Mouse (Mus musculus) lung, adult 2 months (tissue): ENCODE data around the gene Onecut3. TPM values are rescaled to one million over a fixed set of nuclear protein-coding genes. Genes with fewer than 3 reads are reported as not detected.
A peak's percentile ranks its signal among the peaks of the same experiment; 100 is the strongest.

Experiments used
- DNase-seq: peaks from one replicate; pipeline ENCODE4 v3.0.0; 2022
- H3K4me1 ChIP-seq: fragments of 200-500 bp; 2 replicates; pipeline ENCODE4 v1.6.1; 2011; ENCODE audit warnings: low read length; ENCODE audit not compliant: control insufficient read depth, insufficient read depth
- H3K4me3 ChIP-seq: fragments of 200-500 bp; replicated peaks from 2 replicates; pipeline ENCODE3; 2011; ENCODE audit warnings: low read depth, mild to moderate bottlenecking, control low read depth, low read length; ENCODE audit errors: extremely low read depth
- CTCF ChIP-seq: fragments of 200-500 bp; IDR thresholded peaks from 2 replicates; pipeline ENCODE4 v1.5.1; 2011; ENCODE audit warnings: mild to moderate bottlenecking, low read length, control low read depth; ENCODE audit not compliant: insufficient read depth
- POLR2A ChIP-seq: fragments of 200-500 bp; IDR thresholded peaks from 2 replicates; pipeline ENCODE4 v1.6.1; 2011; ENCODE audit warnings: low read depth, mild to moderate bottlenecking, control low read depth, low read length, borderline replicate concordance; ENCODE audit errors: extremely low read depth
- WGBS: fragments of 180-500 bp; shearing (Covaris S2); methylation state at CpG from one replicate; pipeline ENCODE4 v1.1.7; 2018; 5-methylcytosine and 5-hydroxymethylcytosine counted together
- polyA plus RNA-seq: library from polyadenylated mRNA; depleted of rRNA; stranded (reverse); fragments of >200 nt; gene quantifications from 2 replicates; pipeline ENCODE4 v1.2.3, GENCODE M21; 2012; rRNA removed

Onecut3 gene
- polyA plus RNA-seq, 1 experiment: not detected

GRCm38 (mm10) chr10:80560621-80561020 is 66.0 kb downstream of the Onecut3 start:
- Histone ChIP-seq H3K4me3 (peak overlapping the region; percentile 85), H3K4me1 (peaks cover 29% of the 10 kb centered on the region)
- no peak for DNase-seq
- TF ChIP-seq POLR2A (no peak), CTCF (no peak)
- under 1% methylated on average over 13 of the region's 13 CpGs for WGBS

- H3K4me1 ChIP-seq: peaks cover 29% of the 10 kb centered on the region
- under 1% methylated on average over 72 of the region's 72 CpGs for WGBS
- peak; percentile 92 for DNase-seq
- peak within 1 kb of the TSS; percentile 85 for H3K4me3 ChIP-seq
- TF ChIP-seq CTCF: peak; percentile 68
- TF ChIP-seq POLR2A: peak; percentile 45; the same call in 1 of the 2 replicates
Observed at GRCm38 (mm10) chr10:80561116-80561944, 66.7 kb downstream of the Onecut3 start, which contains the start of gene Rexo1. Gene Rexo1 (minus strand): TSS chr10:80561560.

- TF ChIP-seq CTCF (peak; percentile 93), POLR2A (no peak)
- 29% methylated on average over 17 of the region's 17 CpGs for WGBS
- Histone ChIP-seq H3K4me1 (0 out of 2 replicates have a peak, but pooled peaks cover 2% of the 10 kb centered on the region), H3K4me3 (no peak overlapping the region)
- DNase-seq: peak; percentile 91
Observed at GRCm38 (mm10) chr10:80566375-80567092, 71.9 kb downstream of the Onecut3 start.

Other genes with a start within 250 kb of the Onecut3 start
- gene Ndufs7, start 245.7 kb upstream of the Onecut3 start, polyA plus RNA-seq: 421 and 497 TPM in 2 replicates
- gene Gamt, start 233.8 kb upstream of the Onecut3 start, polyA plus RNA-seq: 26.4 and 29.7 TPM in 2 replicates
- gene Dazap1, start 233.3 kb upstream of the Onecut3 start, polyA plus RNA-seq: 65.9 and 68.5 TPM in 2 replicates
- 1,318 and 1,397 TPM in 2 replicates for gene Rps15, start 202.4 kb upstream of the Onecut3 start, polyA plus RNA-seq
- 3.8 and 4.1 TPM in 2 replicates for gene Apc2, start 198.9 kb upstream of the Onecut3 start, polyA plus RNA-seq
- 58.4 and 62.4 TPM in 2 replicates for gene 2310011J03Rik, start 174.3 kb upstream of the Onecut3 start, polyA plus RNA-seq
- 9.8 and 10.4 TPM in 2 replicates for gene Pcsk4, start 165.3 kb upstream of the Onecut3 start, polyA plus RNA-seq
- 23.7 and 26.8 TPM in 2 replicates for gene Reep6, start 164.9 kb upstream of the Onecut3 start, polyA plus RNA-seq
- 87.6 and 89.2 TPM in 2 replicates for gene Adamtsl5, start 146.4 kb upstream of the Onecut3 start, polyA plus RNA-seq
- gene Plk5, start 138.4 kb upstream of the Onecut3 start, polyA plus RNA-seq: 5.5 and 6.0 TPM in 2 replicates
- 37.5 and 48.3 TPM in 2 replicates for gene Mex3d, start 107.2 kb upstream of the Onecut3 start, polyA plus RNA-seq
- gene Mbd3, start 95.3 kb upstream of the Onecut3 start, polyA plus RNA-seq: 131 and 143 TPM in 2 replicates
- gene Uqcr11, start 88.0 kb upstream of the Onecut3 start, polyA plus RNA-seq: 1,202 and 1,263 TPM in 2 replicates
- gene Tcf3, start 61.2 kb upstream of the Onecut3 start, polyA plus RNA-seq: 94.7 and 98.6 TPM in 2 replicates
- 0.08 and 0.11 TPM in 2 replicates for gene Atp8b3, start 44.3 kb downstream of the Onecut3 start, polyA plus RNA-seq
- gene Rexo1, start 66.7 kb downstream of the Onecut3 start, polyA plus RNA-seq: 61.8 and 62.7 TPM in 2 replicates
- gene Klf16, start 82.5 kb downstream of the Onecut3 start, polyA plus RNA-seq: 24.8 and 31.5 TPM in 2 replicates
- 191 and 262 TPM in 2 replicates for gene Abhd17a, start 95.5 kb downstream of the Onecut3 start, polyA plus RNA-seq
- 91.4 and 110 TPM in 2 replicates for gene Scamp4, start 108.0 kb downstream of the Onecut3 start, polyA plus RNA-seq
- gene Adat3, start 108.0 kb downstream of the Onecut3 start, polyA plus RNA-seq: 10.0 and 14.1 TPM in 2 replicates
- gene Gm49322, start 111.2 kb downstream of the Onecut3 start, polyA plus RNA-seq: 1.6 and 2.2 TPM in 2 replicates
- 246 and 276 TPM in 2 replicates for gene Csnk1g2, start 128.0 kb downstream of the Onecut3 start, polyA plus RNA-seq
- gene Btbd2, start 162.2 kb downstream of the Onecut3 start, polyA plus RNA-seq: 87.0 and 91.3 TPM in 2 replicates
- gene Mknk2, start 183.3 kb downstream of the Onecut3 start, polyA plus RNA-seq: 267 and 338 TPM in 2 replicates
- 51.5 and 52.4 TPM in 2 replicates for gene Mob3a, start 207.1 kb downstream of the Onecut3 start, polyA plus RNA-seq
- 61.9 and 70.8 TPM in 2 replicates for gene Izumo4, start 207.3 kb downstream of the Onecut3 start, polyA plus RNA-seq
- 111 and 136 TPM in 2 replicates for gene Ap3d1, start 247.4 kb downstream of the Onecut3 start, polyA plus RNA-seq